Mouse (Mus musculus) erythroblast, embryonic 14.5 days (primary cell): ENCODE measurements around the gene Smarce1.

ENCODE experiments used
- GATA1 ChIP-seq: IDR thresholded peaks from 2 replicates; pipeline ENCODE4 v1.6.1; 2012; ENCODE audit warnings: low read length, inconsistent platforms, mixed read lengths
- TAL1 ChIP-seq: IDR thresholded peaks from 3 replicates; pipeline ENCODE4 v1.6.1; 2012; ENCODE audit warnings: low read length, inconsistent platforms, mixed read lengths

GRCm38 (mm10) chr11:99162972-99163686 is 67.7 kb downstream of the Smarce1 start:
- TF ChIP-seq TAL1, result no peak
- TF ChIP-seq GATA1, result no peak
